Mouse (Mus musculus) thymus, adult 2 months (tissue): ENCODE data around the gene Gm38392. TPM values are rescaled to one million over a fixed set of nuclear protein-coding genes. Genes with fewer than 3 reads are reported as not detected.
"Not testable (repeated sequence)": the region's sequence is repeated elsewhere in the genome, so short reads cannot be mapped to it uniquely, and the experiment has no call there.

ENCODE experiments used
- DNase-seq: peaks from one replicate; pipeline ENCODE4 v3.0.0; 2021
- H3K27ac ChIP-seq: fragments of 200-500 bp; 2 replicates; pipeline ENCODE4 v1.5.1; 2012; ENCODE audit warnings: low read length, control low read depth; ENCODE audit not compliant: control insufficient read depth, insufficient read depth
- H3K27me3 ChIP-seq: fragments of 200-500 bp; 2 replicates; pipeline ENCODE4 v1.6.1; 2012; ENCODE audit warnings: mild to moderate bottlenecking, low read length, moderate library complexity, mixed read lengths; ENCODE audit not compliant: control insufficient read depth, insufficient read depth
- H3K36me3 ChIP-seq: fragments of 200-500 bp; 2 replicates; pipeline ENCODE4 v1.6.1; 2012; ENCODE audit warnings: mild to moderate bottlenecking, low read length, moderate library complexity; ENCODE audit not compliant: control insufficient read depth, insufficient read depth
- H3K4me1 ChIP-seq: fragments of 200-500 bp; replicated peaks from 2 replicates; pipeline ENCODE4 v1.6.1; 2012; ENCODE audit warnings: low read length; ENCODE audit not compliant: control insufficient read depth, insufficient read depth
- H3K4me3 ChIP-seq: fragments of 200-500 bp; 2 replicates; pipeline ENCODE4 v1.5.1; 2012; ENCODE audit warnings: mild to moderate bottlenecking, low read length, control low read depth, moderate library complexity; ENCODE audit not compliant: control insufficient read depth, insufficient read depth
- CTCF ChIP-seq: fragments of 200-500 bp; IDR thresholded peaks from 2 replicates; pipeline ENCODE4 v1.5.1; 2012; ENCODE audit warnings: mild to moderate bottlenecking, control low read depth, low read length, moderate library complexity, borderline replicate concordance; ENCODE audit not compliant: control insufficient read depth, poor library complexity, insufficient read depth; ENCODE audit errors: extremely low read depth
- POLR2A ChIP-seq: fragments of 200-500 bp; IDR thresholded peaks from 2 replicates; pipeline ENCODE4 v1.6.1; 2012; ENCODE audit warnings: mild to moderate bottlenecking, low read length, control low read depth, moderate library complexity; ENCODE audit not compliant: control insufficient read depth, poor library complexity, insufficient read depth; ENCODE audit errors: extremely low read depth
- WGBS: fragments of 180-500 bp; shearing (Covaris S2); methylation state at CpG from one replicate; pipeline ENCODE4 v1.1.7; 2018; 5-methylcytosine and 5-hydroxymethylcytosine counted together
- polyA plus RNA-seq: library from polyadenylated mRNA; depleted of rRNA; stranded (reverse); fragments of >200 nt; gene quantifications from 2 replicates; pipeline ENCODE4 v1.2.3, GENCODE M21; 2012

The Gm38392 gene
- polyA plus RNA-seq, 1 experiment, result 0.11 TPM

- no peak overlapping the region for H3K27ac ChIP-seq
- DNase-seq, result no peak
- H3K27me3 ChIP-seq, result no peaks in the 10 kb centered on the region
- TF ChIP-seq CTCF, result no peak
- TF ChIP-seq POLR2A, result no peak
- H3K36me3 ChIP-seq, result no peaks in the 10 kb centered on the region
- no peak overlapping the region for H3K4me3 ChIP-seq
- H3K4me1 ChIP-seq, result no peaks in the 10 kb centered on the region
- whole genome bisulfite sequencing, result 80% methylated on average over 2 of the region's 2 CpGs
These were observed 10.9 kb downstream of the Gm38392 start for GRCm38 (mm10) chr3:88276121-88276520.

GRCm38 (mm10) chr3:88274002-88274401 lies 13.0 kb downstream of the Gm38392 start:
- WGBS, result 93% methylated on average over 4 of the region's 4 CpGs

GRCm38 (mm10) chr3:88271859-88272258 lies 15.2 kb downstream of the Gm38392 start:
- no peak overlapping the region for H3K27ac ChIP-seq

More at GRCm38 (mm10) chr3:88274002-88274401, 13.0 kb downstream of the Gm38392 start:
- no peaks in the 10 kb centered on the region for H3K4me1 ChIP-seq
- no peak for TF ChIP-seq CTCF
- no peak for TF ChIP-seq POLR2A
- no peak overlapping the region for H3K4me3 ChIP-seq
- DNase-seq, result no peak
- no peaks in the 10 kb centered on the region for H3K36me3 ChIP-seq
- no peak overlapping the region for H3K27ac ChIP-seq
- H3K27me3 ChIP-seq, result no peaks in the 10 kb centered on the region

GRCm38 (mm10) chr3:88271298-88271697 lies 15.7 kb downstream of the Gm38392 start:
- DNase-seq, H3K4me1 ChIP-seq, H3K4me3 ChIP-seq, H3K27ac ChIP-seq, H3K36me3 ChIP-seq, H3K27me3 ChIP-seq: not testable (repeated sequence)
- 81% methylated on average over 2 of the region's 2 CpGs for WGBS

More at GRCm38 (mm10) chr3:88271859-88272258, 15.2 kb downstream of the Gm38392 start:
- Histone ChIP-seq H3K4me1 (no peaks in the 10 kb centered on the region), H3K27me3 (no peaks in the 10 kb centered on the region), H3K4me3 (no peak overlapping the region), H3K36me3 (no peaks in the 10 kb centered on the region)
- no peak for DNase-seq
- TF ChIP-seq POLR2A (no peak), CTCF (no peak)
- WGBS, result 95% methylated on average over 3 of the region's 3 CpGs

- H3K4me1 ChIP-seq, result no peaks in the 10 kb centered on the region
- H3K36me3 ChIP-seq, result no peaks in the 10 kb centered on the region
- H3K27me3 ChIP-seq, result no peaks in the 10 kb centered on the region
- H3K27ac ChIP-seq, result no peak overlapping the region
- no peak for DNase-seq
- 91% methylated on average over 5 of the region's 5 CpGs for WGBS
- TF ChIP-seq POLR2A, result no peak
- no peak for TF ChIP-seq CTCF
- no peak overlapping the region for H3K4me3 ChIP-seq
These were observed 18.0 kb downstream of the Gm38392 start for GRCm38 (mm10) chr3:88268991-88269390.

GRCm38 (mm10) chr3:88268014-88268413 lies 19.0 kb downstream of the Gm38392 start:
- WGBS, result 68% methylated on average over 6 of the region's 6 CpGs

GRCm38 (mm10) chr3:88262346-88262745 lies 24.7 kb downstream of the Gm38392 start:
- Histone ChIP-seq H3K4me3 (no peak overlapping the region), H3K4me1 (no peaks in the 10 kb centered on the region), H3K27me3 (no peaks in the 10 kb centered on the region), H3K27ac (no peak overlapping the region), H3K36me3 (no peaks in the 10 kb centered on the region)
- DNase-seq, result no peak
- TF ChIP-seq CTCF (no peak), POLR2A (no peak)
- WGBS, result 86% methylated on average over 3 of the region's 3 CpGs

More at GRCm38 (mm10) chr3:88268014-88268413, 19.0 kb downstream of the Gm38392 start:
- not testable (repeated sequence) for H3K4me1 ChIP-seq, H3K4me3 ChIP-seq, DNase-seq, H3K36me3 ChIP-seq, H3K27me3 ChIP-seq, H3K27ac ChIP-seq

- Histone ChIP-seq H3K27me3 (no peaks in the 10 kb centered on the region; the same call in 1 of the 2 replicates), H3K4me1 (no peaks in the 10 kb centered on the region), H3K27ac (no peak overlapping the region), H3K36me3 (no peaks in the 10 kb centered on the region), H3K4me3 (no peak overlapping the region)
- no peak for TF ChIP-seq CTCF
- no peak for TF ChIP-seq POLR2A
- 69% methylated on average over 7 of the region's 7 CpGs for WGBS
- no peak for DNase-seq
These were observed 30.6 kb downstream of the Gm38392 start for GRCm38 (mm10) chr3:88256382-88256781.
